Mouse (Mus musculus): ENCODE results near the gene Cables2.

- TF ChIP-seq CTCF (IDR thresholded peaks at IDR 0.05; ENCODE audit: low read depth) (peak; percentile 18; the same call in 1 of the 2 replicates), EP300 (optimal IDR thresholded peaks at IDR 0.05) (no peak)
Measured at GRCm38 (mm10) chr2:180302201-180302600, 28.9 kb upstream of the Cables2 start.

All from stomach, postnatal 0 days (tissue).